Mouse (Mus musculus): Measurements from ENCODE around the gene Dlx3. TPM values are rescaled to one million over a fixed set of nuclear protein-coding genes. Genes with fewer than 3 reads are reported as not detected.

Gene Dlx3
- total and polyA plus RNA-seq, 2 experiments from 2014 or later, result 0.14 TPM; not detected in 1

GRCm38 (mm10) chr11:95074694-95075093 lies 45.2 kb upstream of the Dlx3 start:
- Histone ChIP-seq H3K27me3 (ENCODE audit: insufficient read depth, low read length) (peaks cover 23% of the 10 kb centered on the region; the same call in 1 of the 2 replicates), H3K27ac (ENCODE audit: low read depth, low read length) (no peak overlapping the region), H3K4me1 (ENCODE audit: insufficient read depth) (no peaks in the 10 kb centered on the region), H3K4me2 (ENCODE audit: low read depth) (peak overlapping the region; percentile 86), H3K4me3 (ENCODE audit: low read depth, low read length) (no peak overlapping the region; the same call in 1 of the 2 replicates), H3K36me3 (ENCODE audit: insufficient read depth) (no peaks in the 10 kb centered on the region), H3K9ac (no peak overlapping the region), H3K9me3 (ENCODE audit: low read length) (no peaks in the 10 kb centered on the region)
- DNase-seq, result no peak
- 80% methylated on average over 4 of the region's 4 CpGs for WGBS
- ATAC-seq, result no peak
- no peak for TF ChIP-seq CTCF (IDR thresholded peaks at IDR 0.05; ENCODE audit: low read depth)

- peak overlapping the region; percentile 63 for H3K4me3 ChIP-seq (ENCODE audit: low read depth, low read length)
- WGBS, result 9% methylated on average over 19 of the region's 19 CpGs
- no peaks in the 10 kb centered on the region for H3K4me1 ChIP-seq (ENCODE audit: insufficient read depth)
- ATAC-seq, result no peak
- H3K27ac ChIP-seq (ENCODE audit: low read depth, low read length), result no peak overlapping the region
- peaks cover 23% of the 10 kb centered on the region; the same call in 1 of the 2 replicates for H3K27me3 ChIP-seq (ENCODE audit: insufficient read depth, low read length)
- TF ChIP-seq CTCF (IDR thresholded peaks at IDR 0.05; ENCODE audit: low read depth), result peak; percentile 38; the same call in 1 of the 2 replicates
- no peaks in the 10 kb centered on the region for H3K36me3 ChIP-seq (ENCODE audit: insufficient read depth)
- no peak for DNase-seq
- no peaks in the 10 kb centered on the region for H3K9me3 ChIP-seq (ENCODE audit: low read length)
- H3K4me2 ChIP-seq (ENCODE audit: low read depth), result peak overlapping the region; percentile 86
- H3K9ac ChIP-seq, result peak overlapping the region; percentile 65
Measured at GRCm38 (mm10) chr11:95075197-95076040, 44.5 kb upstream of the Dlx3 start.

GRCm38 (mm10) chr11:95076041-95076535 lies 43.8 kb upstream of the Dlx3 start:
- peak overlapping the region; percentile 65 for H3K9ac ChIP-seq
- ATAC-seq (peak; percentile 81), DNase-seq (peak; percentile 61)
- H3K4me1 ChIP-seq (ENCODE audit: insufficient read depth), result no peaks in the 10 kb centered on the region
- peak; percentile 67 for TF ChIP-seq CTCF (IDR thresholded peaks at IDR 0.05; ENCODE audit: low read depth)
- peaks cover 23% of the 10 kb centered on the region; the same call in 1 of the 2 replicates for H3K27me3 ChIP-seq (ENCODE audit: insufficient read depth, low read length)
- H3K4me2 ChIP-seq (ENCODE audit: low read depth), result peak overlapping the region; percentile 86
- H3K9me3 ChIP-seq (ENCODE audit: low read length), result no peaks in the 10 kb centered on the region
- H3K27ac ChIP-seq (ENCODE audit: low read depth, low read length), result peak overlapping the region; percentile 40; the same call in 1 of the 2 replicates
- 2% methylated on average over 42 of the region's 42 CpGs for WGBS
- H3K36me3 ChIP-seq (ENCODE audit: insufficient read depth), result no peaks in the 10 kb centered on the region
- peak overlapping the region; percentile 63 for H3K4me3 ChIP-seq (ENCODE audit: low read depth, low read length)

GRCm38 (mm10) chr11:95076536-95077111 lies 43.3 kb upstream of the Dlx3 start, which contains the start of gene Itga3:
Itga3 (minus strand) TSS chr11:95076801.
- Histone ChIP-seq H3K4me1 (ENCODE audit: insufficient read depth) (no peaks in the 10 kb centered on the region), H3K27ac (ENCODE audit: low read depth, low read length) (peak within 1 kb of the TSS; percentile 40; the same call in 1 of the 2 replicates), H3K9me3 (ENCODE audit: low read length) (no peaks in the 10 kb centered on the region), H3K9ac (peak within 1 kb of the TSS; percentile 65), H3K27me3 (ENCODE audit: insufficient read depth, low read length) (peaks cover 23% of the 10 kb centered on the region; the same call in 1 of the 2 replicates), H3K36me3 (ENCODE audit: insufficient read depth) (no peaks in the 10 kb centered on the region), H3K4me3 (ENCODE audit: low read depth, low read length) (peak within 1 kb of the TSS; percentile 63), H3K4me2 (ENCODE audit: low read depth) (peak within 1 kb of the TSS; percentile 86)
- ATAC-seq (peak; percentile 64), DNase-seq (peak; percentile 55)
- under 1% methylated on average over 45 of the region's 51 CpGs for WGBS
- TF ChIP-seq CTCF (IDR thresholded peaks at IDR 0.05; ENCODE audit: low read depth), result no peak

GRCm38 (mm10) chr11:95077956-95078355 lies 42.0 kb upstream of the Dlx3 start:
- DNase-seq (no peak), ATAC-seq (no peak)
- H3K4me2 ChIP-seq (ENCODE audit: low read depth), result no peak overlapping the region
- 66% methylated on average over 7 of the region's 7 CpGs for WGBS
- H3K36me3 ChIP-seq (ENCODE audit: insufficient read depth), result no peaks in the 10 kb centered on the region
- no peak overlapping the region for H3K27ac ChIP-seq (ENCODE audit: low read depth, low read length)
- no peak overlapping the region for H3K9ac ChIP-seq
- peaks cover 23% of the 10 kb centered on the region; the same call in 1 of the 2 replicates for H3K27me3 ChIP-seq (ENCODE audit: insufficient read depth, low read length)
- TF ChIP-seq CTCF (IDR thresholded peaks at IDR 0.05; ENCODE audit: low read depth), result peak; percentile 5; the same call in 1 of the 2 replicates
- no peaks in the 10 kb centered on the region for H3K9me3 ChIP-seq (ENCODE audit: low read length)
- no peak overlapping the region for H3K4me3 ChIP-seq (ENCODE audit: low read depth, low read length)
- no peaks in the 10 kb centered on the region for H3K4me1 ChIP-seq (ENCODE audit: insufficient read depth)

GRCm38 (mm10) chr11:95079256-95079875 lies 40.6 kb upstream of the Dlx3 start:
- Histone ChIP-seq H3K9me3 (ENCODE audit: low read length) (no peaks in the 10 kb centered on the region), H3K4me2 (ENCODE audit: low read depth) (no peak overlapping the region), H3K4me3 (ENCODE audit: low read depth, low read length) (no peak overlapping the region), H3K27me3 (ENCODE audit: insufficient read depth, low read length) (peaks cover 19% of the 10 kb centered on the region; the same call in 1 of the 2 replicates), H3K36me3 (ENCODE audit: insufficient read depth) (no peaks in the 10 kb centered on the region), H3K9ac (no peak overlapping the region), H3K4me1 (ENCODE audit: insufficient read depth) (no peaks in the 10 kb centered on the region), H3K27ac (ENCODE audit: low read depth, low read length) (no peak overlapping the region)
- ATAC-seq (no peak), DNase-seq (no peak)
- WGBS, result 85% methylated on average over 6 of the region's 6 CpGs
- no peak for TF ChIP-seq CTCF (IDR thresholded peaks at IDR 0.05; ENCODE audit: low read depth)
